Mouse (Mus musculus) kidney, postnatal 0 days (tissue): ENCODE data around the gene Gpr132. TPM values are rescaled to one million over a fixed set of nuclear protein-coding genes. Genes with fewer than 3 reads are reported as not detected.

Experiments
- ATAC-seq: fragments of 200-750 bp; cut with Nextera tagmentation; replicated peaks from 2 replicates; pipeline ENCODE4 v1.8.0; 2017; ENCODE audit warnings: low read depth, moderate number of reproducible peaks, moderate TSS enrichment, moderate library complexity; ENCODE audit not compliant: low FRiP score
- DNase-seq: peaks from one replicate; pipeline ENCODE4 v3.0.0-alpha.2; 2016; ENCODE audit warnings: low spot score
- H3K27ac ChIP-seq: fragments of 300-500 bp; sonication (generic); 2 replicates; pipeline ENCODE4 v1.5.1; 2014; ENCODE audit warnings: mild to moderate bottlenecking
- H3K27me3 ChIP-seq: fragments of 300-500 bp; sonication (generic); 2 replicates; pipeline ENCODE4 v1.6.1; 2014; ENCODE audit warnings: low read length, mixed read lengths; ENCODE audit not compliant: insufficient read depth
- H3K36me3 ChIP-seq: fragments of 300-500 bp; sonication (generic); 2 replicates; pipeline ENCODE4 v1.6.1; 2014; ENCODE audit warnings: low read length, mixed read lengths; ENCODE audit not compliant: insufficient read depth
- H3K4me1 ChIP-seq: fragments of 300-500 bp; sonication (generic); replicated peaks from 2 replicates; pipeline ENCODE4 v1.6.1; 2014; ENCODE audit warnings: antibody characterized with exemption, low read length, mixed read lengths; ENCODE audit not compliant: insufficient read depth
- H3K4me2 ChIP-seq: fragments of 300-500 bp; sonication (generic); 2 replicates; pipeline ENCODE4 v1.6.1; 2014; ENCODE audit warnings: mild to moderate bottlenecking, low read length, moderate library complexity, mixed read lengths
- H3K4me3 ChIP-seq: fragments of 300-500 bp; sonication (generic); replicated peaks from 2 replicates; pipeline ENCODE4 v1.5.1; 2014; ENCODE audit warnings: low read depth, low read length
- H3K9ac ChIP-seq: fragments of 300-500 bp; sonication (generic); 2 replicates; pipeline ENCODE4 v1.6.1; 2014; ENCODE audit warnings: low read depth, low read length
- H3K9me3 ChIP-seq: fragments of 300-500 bp; sonication (generic); replicated peaks from 2 replicates; pipeline ENCODE4 v1.6.1; 2016; ENCODE audit warnings: low read length, inconsistent platforms, mixed read lengths
- CTCF ChIP-seq: IDR thresholded peaks from 2 replicates; pipeline ENCODE4 v1.5.1; 2016; ENCODE audit warnings: antibody characterized with exemption, low read depth, mild to moderate bottlenecking, moderate library complexity
- WGBS: fragments of 180-500 bp; shearing (Covaris S2); extraction: QIAGEN DNeasy Blood & Tissue Kit; methylation state at CpG from one replicate; pipeline ENCODE4 v1.1.7; 2014; 5-methylcytosine and 5-hydroxymethylcytosine counted together
- polyA plus RNA-seq: library from polyadenylated mRNA; unstranded; fragments of >200 nt; fragmentation: Nextera tagmentation; extraction: Ambion mirVana; gene quantifications from 2 replicates; pipeline ENCODE4 v1.2.1, GENCODE M21; 2015

The Gpr132 gene
- polyA plus RNA-seq, 1 experiment from 2014 or later: 0.11 TPM

- Histone ChIP-seq H3K9me3 (no peaks in the 10 kb centered on the region), H3K27me3 (peaks cover 42% of the 10 kb centered on the region), H3K4me2 (peak overlapping the region; percentile 58), H3K4me3 (peak overlapping the region; percentile 20), H3K36me3 (no peaks in the 10 kb centered on the region), H3K4me1 (peaks cover 30% of the 10 kb centered on the region; the same call in 1 of the 2 replicates), H3K9ac (peak overlapping the region; percentile 43; the same call in 1 of the 2 replicates), H3K27ac (no peak overlapping the region)
- TF ChIP-seq CTCF: peak; percentile 93
- ATAC-seq (0 out of 2 replicates have a peak, but pooled peaks have one; percentile 27), DNase-seq (peak; percentile 84)
- WGBS: 14% methylated on average over 18 of the region's 18 CpGs
Measured at GRCm38 (mm10) chr12:112873452-112874190, 5.6 kb upstream of the Gpr132 start.

DNA sequence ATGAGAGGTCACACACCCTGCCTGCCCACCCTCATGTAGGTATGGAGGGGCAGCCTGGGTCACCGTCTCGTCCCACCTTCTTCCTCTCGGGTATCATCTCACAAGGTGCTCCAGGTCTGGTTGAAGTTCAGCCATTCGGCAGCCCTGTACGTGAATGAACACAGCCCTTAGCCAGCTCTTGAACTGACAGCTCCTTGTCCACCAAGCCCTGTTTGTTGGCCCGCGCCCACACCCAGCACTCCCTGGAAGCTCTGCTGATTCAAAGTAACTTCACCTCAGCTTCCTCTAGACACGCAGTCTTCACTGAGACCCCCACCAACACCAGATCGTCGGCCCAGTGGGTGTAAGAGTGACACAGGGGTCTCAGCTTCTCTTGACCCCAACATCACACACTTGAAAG, 5.0 kb upstream of the Gpr132 start:
- DNase-seq (no peak), ATAC-seq (no peak)
- peaks cover 36% of the 10 kb centered on the region for H3K27me3 ChIP-seq
- H3K4me1 ChIP-seq: peaks cover 28% of the 10 kb centered on the region; the same call in 1 of the 2 replicates
- no peaks in the 10 kb centered on the region for H3K36me3 ChIP-seq
- H3K27ac ChIP-seq: no peak overlapping the region
- no peak overlapping the region for H3K4me2 ChIP-seq
- H3K4me3 ChIP-seq: no peak overlapping the region
- H3K9me3 ChIP-seq: no peaks in the 10 kb centered on the region
- no peak overlapping the region for H3K9ac ChIP-seq
- no peak for TF ChIP-seq CTCF
- 82% methylated on average over 10 of the region's 10 CpGs for WGBS

GRCm38 (mm10) chr12:112871272-112871671, 3.2 kb upstream of the Gpr132 start:
- Histone ChIP-seq H3K36me3 (no peaks in the 10 kb centered on the region), H3K9me3 (no peaks in the 10 kb centered on the region), H3K27me3 (peaks cover 23% of the 10 kb centered on the region), H3K4me2 (no peak overlapping the region), H3K27ac (no peak overlapping the region), H3K4me3 (no peak overlapping the region), H3K9ac (no peak overlapping the region), H3K4me1 (peaks cover 19% of the 10 kb centered on the region; the same call in 1 of the 2 replicates)
- DNase-seq (no peak), ATAC-seq (no peak)
- WGBS: 76% methylated on average over 2 of the region's 2 CpGs
- TF ChIP-seq CTCF: no peak

DNA sequence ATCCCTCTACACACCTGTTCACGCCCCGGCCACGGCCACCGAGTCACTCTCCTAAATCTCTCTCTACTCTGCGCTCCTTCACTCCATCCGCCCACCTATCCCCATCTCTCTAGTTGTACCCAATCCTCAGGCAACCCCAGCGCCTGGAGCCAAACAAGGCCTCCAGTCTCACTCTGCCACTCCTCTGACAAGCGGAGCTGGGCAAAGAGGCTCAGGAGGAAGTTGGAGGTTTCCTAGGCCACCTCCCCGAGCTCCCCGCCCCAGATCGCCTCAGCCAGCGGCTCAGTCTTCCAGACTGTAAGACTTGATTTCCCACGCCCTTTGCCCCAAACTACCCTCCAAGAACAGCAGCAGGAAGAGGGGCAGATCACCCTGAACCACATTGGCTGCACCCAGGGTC, 2.7 kb upstream of the Gpr132 start:
- H3K27me3 ChIP-seq: peaks cover 20% of the 10 kb centered on the region
- ATAC-seq (no peak), DNase-seq (no peak)
- H3K4me1 ChIP-seq: peaks cover 15% of the 10 kb centered on the region; the same call in 1 of the 2 replicates
- WGBS: 52% methylated on average over 13 of the region's 13 CpGs
- no peak overlapping the region for H3K9ac ChIP-seq
- no peaks in the 10 kb centered on the region for H3K9me3 ChIP-seq
- no peak overlapping the region for H3K4me3 ChIP-seq
- no peak overlapping the region for H3K27ac ChIP-seq
- no peak overlapping the region for H3K4me2 ChIP-seq
- no peaks in the 10 kb centered on the region for H3K36me3 ChIP-seq
- TF ChIP-seq CTCF: no peak

DNA sequence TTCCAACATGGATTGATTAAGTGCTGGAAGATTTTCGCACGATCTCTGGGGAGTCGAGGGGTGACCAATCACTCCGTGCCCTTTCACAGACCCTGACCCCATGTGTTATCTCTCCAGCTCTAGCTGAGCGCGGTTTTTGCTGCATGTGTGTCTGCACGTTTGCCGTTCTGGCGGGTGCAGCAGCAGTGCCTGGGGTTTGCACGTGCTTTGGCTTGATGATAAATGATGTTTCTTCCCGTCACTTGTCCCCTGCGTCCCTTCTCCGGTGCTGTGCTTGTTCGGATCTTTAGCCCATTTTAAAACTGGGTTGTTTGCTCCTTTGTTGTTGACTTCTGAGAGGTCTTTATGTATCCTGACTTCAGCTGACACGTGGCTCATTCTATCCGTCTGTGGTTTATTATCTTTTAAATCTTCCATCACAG, 1.8 kb upstream of the Gpr132 start:
- WGBS: 7% methylated on average over 16 of the region's 16 CpGs

GRCm38 (mm10) chr12:112867106-112867674, 838 bp downstream of the Gpr132 start:
- WGBS: 91% methylated on average over 7 of the region's 7 CpGs
- Histone ChIP-seq H3K36me3 (no peaks in the 10 kb centered on the region), H3K27me3 (no peaks in the 10 kb centered on the region), H3K27ac (no peak overlapping the region), H3K9me3 (no peaks in the 10 kb centered on the region), H3K4me3 (no peak overlapping the region), H3K9ac (no peak overlapping the region), H3K4me1 (0 out of 2 replicates have a peak, but pooled peaks cover 8% of the 10 kb centered on the region), H3K4me2 (no peak overlapping the region)
- DNase-seq (no peak), ATAC-seq (no peak)
- no peak for TF ChIP-seq CTCF

More for the DNA sequence above, 1.8 kb upstream of the Gpr132 start:
- Histone ChIP-seq H3K9ac (0 out of 2 replicates have a peak overlapping the region, but pooled peaks have one; percentile 18), H3K36me3 (no peaks in the 10 kb centered on the region), H3K27ac (no peak overlapping the region), H3K4me2 (no peak overlapping the region), H3K4me1 (peaks cover 15% of the 10 kb centered on the region; the same call in 1 of the 2 replicates), H3K9me3 (no peaks in the 10 kb centered on the region), H3K4me3 (no peak overlapping the region), H3K27me3 (peaks cover 13% of the 10 kb centered on the region)
- ATAC-seq (no peak), DNase-seq (no peak)
- no peak for TF ChIP-seq CTCF
